Mouse (Mus musculus) testis, adult 2 months (tissue): ENCODE measurements at regions not wholly inside any gene's neighbourhood (a gene's known extent, or its start where the extent isn't known, plus 50 kb on each side); places are given as distances from the start of the nearest gene placed in this dataset.

Experiments used
- CTCF ChIP-seq: fragments of 200-500 bp; IDR thresholded peaks from 2 replicates; pipeline ENCODE4 v1.5.1; 2012; ENCODE audit warnings: low read depth, mild to moderate bottlenecking, inconsistent platforms, low read length, moderate library complexity; ENCODE audit not compliant: control insufficient read depth, insufficient read depth, insufficient replicate concordance
- POLR2A ChIP-seq: fragments of 200-500 bp; IDR thresholded peaks from 2 replicates; pipeline ENCODE4 v1.6.1; 2012; ENCODE audit warnings: low read depth, mild to moderate bottlenecking, inconsistent platforms, low read length, moderate library complexity; ENCODE audit not compliant: control insufficient read depth

DNA sequence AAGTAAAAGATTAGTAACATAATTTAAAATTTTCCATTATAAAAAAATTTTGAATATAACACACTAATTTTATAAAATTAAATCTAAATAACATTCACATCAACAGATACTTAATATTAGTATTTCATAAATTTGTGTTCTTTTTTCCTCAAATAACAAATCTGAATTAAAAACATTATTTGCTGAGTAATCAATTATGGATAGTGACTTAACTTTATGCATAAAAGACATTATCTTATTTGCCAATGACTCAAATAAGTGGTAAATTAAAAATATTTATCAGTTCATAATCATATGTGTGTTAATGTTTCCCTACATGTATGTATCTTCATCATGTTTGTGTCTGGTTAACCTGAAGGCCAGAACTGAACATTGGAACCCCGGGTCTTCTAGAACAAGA is 918.7 kb upstream of the Cdh10 start:
- no peak for TF ChIP-seq CTCF
- no peak for TF ChIP-seq POLR2A
